Mouse (Mus musculus) liver, postnatal 0 days (tissue): ENCODE results near the gene Serf2. TPM values are rescaled to one million over a fixed set of nuclear protein-coding genes. Genes with fewer than 3 reads are reported as not detected.

Experiments used
- ATAC-seq: fragments of 200-750 bp; cut with Nextera tagmentation; 2 replicates; pipeline ENCODE4 v1.8.0; 2017; ENCODE audit warnings: mild to moderate bottlenecking, moderate library complexity
- DNase-seq: peaks from one replicate; pipeline ENCODE4 v3.0.0-alpha.2; 2016
- H3K27ac ChIP-seq: fragments of 300-500 bp; sonication (generic); 2 replicates; pipeline ENCODE4 v1.5.1; 2014; ENCODE audit warnings: antibody characterized with exemption, moderate library complexity, mild to moderate bottlenecking, low read depth
- H3K27me3 ChIP-seq: fragments of 300-500 bp; sonication (generic); 2 replicates; pipeline ENCODE4 v1.6.1; 2014; ENCODE audit warnings: low read length, control low read depth, mixed read lengths; ENCODE audit not compliant: insufficient read depth
- H3K36me3 ChIP-seq: fragments of 300-500 bp; sonication (generic); replicated peaks from 2 replicates; pipeline ENCODE4 v1.6.1; 2014; ENCODE audit warnings: mild to moderate bottlenecking, control low read depth, low read length, moderate library complexity, mixed read lengths; ENCODE audit not compliant: insufficient read depth
- H3K4me1 ChIP-seq: fragments of 300-500 bp; sonication (generic); 2 replicates; pipeline ENCODE4 v1.6.1; 2014; ENCODE audit warnings: antibody characterized with exemption, mild to moderate bottlenecking, control low read depth; ENCODE audit not compliant: insufficient read depth
- H3K4me2 ChIP-seq: fragments of 300-500 bp; sonication (generic); 2 replicates; pipeline ENCODE4 v1.6.1; 2014; ENCODE audit warnings: low read depth, mild to moderate bottlenecking, low read length, moderate library complexity, mixed read lengths
- H3K4me3 ChIP-seq: fragments of 300-500 bp; sonication (generic); 2 replicates; pipeline ENCODE4 v1.5.1; 2014; ENCODE audit warnings: low read depth, low read length
- H3K9ac ChIP-seq: fragments of 300-500 bp; sonication (generic); replicated peaks from 2 replicates; pipeline ENCODE4 v1.6.1; 2014; ENCODE audit warnings: mild to moderate bottlenecking, moderate library complexity
- H3K9me3 ChIP-seq: fragments of 300-500 bp; sonication (generic); 2 replicates; pipeline ENCODE4 v1.6.1; 2016; ENCODE audit warnings: mild to moderate bottlenecking, control low read depth, low read length, mixed read lengths
- CTCF ChIP-seq: sonication (generic); IDR thresholded peaks from 2 replicates; pipeline ENCODE4 v1.5.1; 2016; ENCODE audit warnings: antibody characterized with exemption, low read depth
- EP300 ChIP-seq: IDR thresholded peaks from 2 replicates; pipeline ENCODE4 v1.6.1; 2016; ENCODE audit warnings: antibody characterized with exemption, low read depth, mild to moderate bottlenecking
- WGBS: fragments of 180-500 bp; shearing (Covaris S2); extraction: QIAGEN DNeasy Blood & Tissue Kit; methylation state at CpG from one replicate; pipeline ENCODE4 v1.1.7; 2014; ENCODE audit not compliant: insufficient replicate concordance; 5-methylcytosine and 5-hydroxymethylcytosine counted together
- polyA plus RNA-seq: library from polyadenylated mRNA; unstranded; fragments of >200 nt; fragmentation: Nextera tagmentation; extraction: Ambion mirVana; gene quantifications from 2 replicates; pipeline ENCODE4 v1.2.1, GENCODE M21; 2015

Serf2 gene
- polyA plus RNA-seq, 1 experiment from 2014 or later, result 266 TPM

DNA sequence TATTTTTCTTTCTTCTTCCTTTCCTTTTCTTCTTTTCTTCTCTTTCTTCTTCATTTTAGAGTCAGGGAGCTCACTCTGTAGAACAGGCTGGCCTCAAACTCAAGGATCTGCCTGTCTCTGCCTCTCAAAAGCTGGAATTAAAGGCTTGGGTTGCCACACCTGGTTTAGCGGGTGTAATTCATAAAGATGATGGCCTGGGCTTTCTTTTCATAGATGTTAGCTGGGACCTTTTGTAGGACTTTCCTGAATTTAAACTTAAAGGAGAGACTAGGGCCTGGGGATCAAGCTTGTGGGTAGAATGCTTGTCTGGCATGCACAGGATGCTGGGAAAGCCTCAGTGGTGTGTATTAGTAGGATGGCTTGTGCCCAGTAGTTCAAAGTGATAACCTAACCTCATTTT, 4.8 kb upstream of the Serf2 start, which contains the start of gene Ell3:
Gene Ell3 (minus strand): TSS at position 101 of the 400 bp plus-strand sequence.
- H3K36me3 ChIP-seq, result peaks cover under 1% of the 10 kb centered on the region; the same call in 1 of the 2 replicates
- H3K27ac ChIP-seq, result no peak within 1 kb of the TSS
- WGBS, result 89% methylated on average over 1 of the region's 1 CpGs
- DNase-seq (no peak), ATAC-seq (no peak)
- H3K9ac ChIP-seq, result peak within 1 kb of the TSS; percentile 56
- H3K4me1 ChIP-seq, result peaks cover 30% of the 10 kb centered on the region
- no peak for TF ChIP-seq CTCF
- no peak for TF ChIP-seq EP300
- no peaks in the 10 kb centered on the region for H3K27me3 ChIP-seq
- H3K4me3 ChIP-seq, result peak within 1 kb of the TSS; percentile 60
- H3K9me3 ChIP-seq, result no peaks in the 10 kb centered on the region
- H3K4me2 ChIP-seq, result peak within 1 kb of the TSS; percentile 98

DNA sequence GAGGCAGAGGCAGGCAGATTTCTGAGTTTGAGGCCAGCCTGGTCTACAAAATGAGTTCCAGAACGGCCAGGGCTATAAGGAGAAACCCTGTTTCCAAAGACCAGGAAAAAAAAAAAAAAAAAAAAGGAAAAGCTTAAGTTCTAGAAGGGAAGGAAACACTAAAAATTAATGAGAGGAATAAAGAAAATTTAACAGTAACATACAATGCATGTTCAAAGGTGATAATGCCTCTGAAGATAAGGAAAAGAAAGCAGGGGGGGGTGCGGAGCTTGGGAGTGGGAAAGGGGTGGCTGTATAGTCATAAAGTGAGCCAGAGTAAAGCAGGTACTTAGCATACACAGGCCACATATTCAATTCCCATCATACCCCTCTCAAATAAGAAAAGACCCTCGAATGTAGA, 3.9 kb upstream of the Serf2 start:
- Histone ChIP-seq H3K36me3 (no peaks in the 10 kb centered on the region), H3K9ac (no peak overlapping the region), H3K9me3 (no peaks in the 10 kb centered on the region), H3K4me1 (peaks cover 32% of the 10 kb centered on the region), H3K27ac (no peak overlapping the region), H3K4me3 (no peak overlapping the region), H3K4me2 (no peak overlapping the region), H3K27me3 (no peaks in the 10 kb centered on the region)
- DNase-seq (no peak), ATAC-seq (no peak)
- 71% methylated on average over 3 of the region's 3 CpGs for WGBS
- TF ChIP-seq EP300 (no peak), CTCF (no peak)

DNA sequence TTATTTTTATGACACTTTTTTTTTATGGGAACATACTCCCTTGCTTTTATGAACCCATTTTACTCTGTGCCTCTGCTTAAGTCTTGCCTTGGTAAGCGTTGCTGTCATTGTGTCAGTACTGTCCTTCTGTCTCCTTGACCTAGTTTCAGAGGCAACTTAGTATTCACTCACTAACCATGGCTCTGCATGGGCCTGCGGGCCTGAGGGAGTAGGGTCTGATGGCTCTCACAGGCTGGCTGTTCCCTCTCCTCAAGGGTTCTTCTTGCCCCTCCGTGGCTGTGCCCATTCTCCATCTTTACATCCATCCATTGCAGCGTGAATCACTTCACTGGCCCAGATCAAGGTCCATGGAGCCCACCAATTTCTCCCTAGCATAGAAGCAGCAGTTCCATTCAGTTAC, 2.5 kb upstream of the Serf2 start:
- Histone ChIP-seq H3K4me1 (peaks cover 37% of the 10 kb centered on the region), H3K9me3 (no peaks in the 10 kb centered on the region), H3K4me3 (no peak overlapping the region), H3K9ac (no peak overlapping the region), H3K27me3 (no peaks in the 10 kb centered on the region), H3K36me3 (peaks cover 4% of the 10 kb centered on the region; the same call in 1 of the 2 replicates), H3K27ac (no peak overlapping the region), H3K4me2 (no peak overlapping the region)
- no peak for DNase-seq
- TF ChIP-seq EP300, result no peak
- no peak for TF ChIP-seq CTCF
- WGBS, result 79% methylated on average over 4 of the region's 4 CpGs
- ATAC-seq, result no peak

DNA sequence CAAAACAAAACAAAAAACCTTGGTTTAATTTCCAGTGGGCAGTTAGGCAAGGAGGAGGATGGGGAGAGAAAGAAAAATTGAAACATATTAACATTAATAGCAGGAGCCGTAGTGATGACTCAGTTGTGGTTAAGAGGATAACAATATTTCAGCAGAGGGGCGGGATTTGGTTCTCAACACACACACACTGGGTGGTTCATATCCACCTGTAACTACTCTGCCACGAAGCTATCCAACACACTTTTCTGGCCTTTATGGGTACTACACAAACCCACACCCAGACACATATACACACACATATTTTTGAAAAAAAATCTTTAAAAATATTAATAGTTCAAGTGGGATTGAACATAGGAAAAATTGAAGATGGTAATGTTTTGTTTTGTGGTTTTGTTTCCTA, 2.0 kb upstream of the Serf2 start:
- no peaks in the 10 kb centered on the region for H3K27me3 ChIP-seq
- peaks cover 6% of the 10 kb centered on the region; the same call in 1 of the 2 replicates for H3K36me3 ChIP-seq
- no peak for ATAC-seq
- 59% methylated on average over 3 of the region's 3 CpGs for WGBS
- H3K9ac ChIP-seq, result no peak overlapping the region
- no peak overlapping the region for H3K27ac ChIP-seq
- no peaks in the 10 kb centered on the region for H3K9me3 ChIP-seq
- TF ChIP-seq CTCF (no peak), EP300 (no peak)
- DNase-seq, result no peak
- no peak overlapping the region for H3K4me2 ChIP-seq
- H3K4me3 ChIP-seq, result no peak overlapping the region
- peaks cover 33% of the 10 kb centered on the region for H3K4me1 ChIP-seq

DNA sequence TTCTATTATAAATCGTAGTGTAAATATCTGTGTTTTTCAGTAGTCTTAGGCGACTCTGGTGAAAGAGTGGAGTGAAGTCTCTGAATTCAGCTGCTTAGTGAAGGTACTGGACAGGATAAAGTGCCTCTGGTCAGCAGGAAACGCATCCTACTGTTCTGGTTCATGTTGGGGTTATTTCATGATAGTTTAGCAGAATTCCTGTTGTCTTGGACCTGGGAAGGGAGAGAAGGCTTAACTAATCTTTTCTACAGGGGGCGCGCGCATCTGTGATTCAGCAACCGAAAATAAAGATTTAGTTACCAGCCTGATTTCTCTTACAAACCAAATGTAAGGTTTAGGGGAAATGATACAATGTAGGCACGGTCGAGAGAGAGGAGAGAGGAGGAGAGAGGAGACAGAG, 859 bp upstream of the Serf2 start:
- Histone ChIP-seq H3K36me3 (peaks cover 15% of the 10 kb centered on the region), H3K4me1 (peaks cover 25% of the 10 kb centered on the region), H3K27me3 (no peaks in the 10 kb centered on the region), H3K4me2 (peak overlapping the region; percentile 95), H3K9me3 (no peaks in the 10 kb centered on the region), H3K9ac (peak overlapping the region; percentile 59), H3K4me3 (peak overlapping the region; percentile 50), H3K27ac (peak overlapping the region; percentile 85)
- peak; percentile 24 for DNase-seq
- TF ChIP-seq EP300 (no peak), CTCF (peak; percentile 42)
- ATAC-seq, result no peak
- 15% methylated on average over 9 of the region's 9 CpGs for WGBS

DNA sequence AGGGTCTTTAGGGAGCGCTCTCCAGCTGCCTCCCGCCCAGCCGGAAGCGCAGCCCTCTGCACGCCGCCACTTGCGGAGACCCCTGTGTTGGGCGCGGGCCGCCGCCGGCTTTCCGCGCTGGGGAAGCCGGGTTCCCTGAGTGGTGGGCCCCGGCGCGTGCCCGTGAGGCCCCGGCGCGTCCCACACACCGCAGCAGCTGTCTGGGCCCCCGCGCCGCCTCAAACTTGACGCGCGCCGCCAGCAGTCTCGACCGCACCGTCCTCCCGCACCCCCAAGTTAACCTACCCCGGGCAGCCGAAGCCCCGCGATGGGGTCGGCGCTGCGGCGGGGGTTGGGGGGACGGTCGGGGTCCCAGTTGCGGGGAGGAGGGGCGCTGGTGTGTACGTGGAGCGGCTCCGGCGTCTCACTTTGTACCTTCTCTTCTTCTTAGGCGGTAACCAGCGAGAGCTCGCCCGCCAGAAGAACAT, 583 bp downstream of the Serf2 start:
- Histone ChIP-seq H3K4me3 (peak overlapping the region; percentile 99), H3K4me2 (peak overlapping the region; percentile 95), H3K9ac (peak overlapping the region; percentile 100), H3K27ac (peak overlapping the region; percentile 97), H3K9me3 (no peaks in the 10 kb centered on the region), H3K27me3 (no peaks in the 10 kb centered on the region), H3K4me1 (peaks cover 23% of the 10 kb centered on the region), H3K36me3 (peaks cover 24% of the 10 kb centered on the region)
- ATAC-seq (peak; percentile 16), DNase-seq (peak; percentile 65)
- TF ChIP-seq CTCF (no peak), EP300 (no peak)
- WGBS, result under 1% methylated on average over 49 of the region's 54 CpGs

DNA sequence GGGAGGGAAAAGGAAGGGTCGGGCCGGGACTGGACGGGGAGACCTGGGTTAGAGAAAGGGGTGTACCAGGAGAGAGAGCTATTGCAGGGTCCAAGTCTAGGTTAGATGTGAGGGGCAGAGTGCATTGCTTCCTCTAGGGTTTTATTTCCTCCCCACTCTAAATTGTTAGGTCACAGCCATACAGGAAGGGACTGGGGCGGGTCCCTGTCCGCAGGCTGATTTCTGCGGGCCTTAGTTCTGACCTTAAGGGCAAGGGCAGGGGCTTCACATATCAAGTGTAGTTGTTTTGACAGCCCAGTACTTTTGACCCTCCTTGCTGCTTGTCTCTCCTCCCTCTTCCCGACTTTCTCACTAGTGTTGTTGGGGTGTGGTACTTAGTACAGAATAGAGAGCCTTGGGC, 1.1 kb downstream of the Serf2 start:
- no peak for ATAC-seq
- Histone ChIP-seq H3K4me3 (peak overlapping the region; percentile 99), H3K4me1 (peaks cover 23% of the 10 kb centered on the region), H3K27me3 (no peaks in the 10 kb centered on the region), H3K4me2 (peak overlapping the region; percentile 95), H3K9me3 (no peaks in the 10 kb centered on the region), H3K36me3 (peaks cover 24% of the 10 kb centered on the region), H3K27ac (peak overlapping the region; percentile 97), H3K9ac (peak overlapping the region; percentile 100)
- no peak for TF ChIP-seq EP300
- TF ChIP-seq CTCF, result no peak
- peak; percentile 43 for DNase-seq
- under 1% methylated on average over 7 of the region's 7 CpGs for WGBS
